Mouse (Mus musculus) left cerebral cortex, postnatal 36 days (tissue): ENCODE results near the gene Dpagt1. TPM values are rescaled to one million over a fixed set of nuclear protein-coding genes. Genes with fewer than 3 reads are reported as not detected.
"Not testable (repeated sequence)": the region's sequence is repeated elsewhere in the genome, so short reads cannot be mapped to it uniquely, and the experiment has no call there.

Experiments used
- DNase-seq, 2 experiments: peaks; one replicate each; pipeline ENCODE4 v3.0.0; 2021 to 2022; ENCODE audit warnings: low spot score in 2 of 2, mixed read lengths in 1 of 2
- intact Hi-C: fragments of 180-260 bp; cut with DNase I; formaldehyde crosslinking; loops from one replicate; pipeline ENCODE4 v1.15.1; 2025
- total RNA-seq, 2 experiments: library from RNA; stranded (reverse); gene quantifications; 2 replicates each; pipeline ENCODE4 v1.2.3; 2021

Gene Dpagt1
- total RNA-seq, 2 experiments from 2014 or later = 12.3 to 15.8 TPM

- intact Hi-C loops = loop anchor here (10.0 kb wide), 1 partner anchor 101 kb away; the partner anchor contains the start of gene Cbl
These were observed 9.7 kb downstream of the Dpagt1 start for GRCm38 (mm10) chr9:44335331-44336092.

GRCm38 (mm10) chr9:44336093-44336406 lies 10.2 kb downstream of the Dpagt1 start:
- intact Hi-C loops = loop anchor here (10.0 kb wide), 1 partner anchor 101 kb away; the partner anchor contains the start of gene Cbl
- DNase-seq = no peak

More at GRCm38 (mm10) chr9:44335331-44336092, 9.7 kb downstream of the Dpagt1 start:
- DNase-seq = peak in 1 of 2 experiments; percentile 25

- DNase-seq = not testable (repeated sequence)
- intact Hi-C loops = loop anchor here (10.0 kb wide), 1 partner anchor 102 kb away; the partner anchor contains the start of gene Cbl
These were observed 10.7 kb downstream of the Dpagt1 start for GRCm38 (mm10) chr9:44336513-44336912.

GRCm38 (mm10) chr9:44336964-44337363 lies 11.1 kb downstream of the Dpagt1 start:
- intact Hi-C loops = loop anchor here (10.0 kb wide), 1 partner anchor 102 kb away; the partner anchor contains the start of gene Cbl
- DNase-seq = no peak

- no peak for DNase-seq
- intact Hi-C loops = loop anchor here (10.0 kb wide), 1 partner anchor 103 kb away; the partner anchor contains the start of gene Cbl
These were observed 11.8 kb downstream of the Dpagt1 start for GRCm38 (mm10) chr9:44337436-44338169.

GRCm38 (mm10) chr9:44338574-44338973 lies 12.8 kb downstream of the Dpagt1 start:
- no peak for DNase-seq
- intact Hi-C loops = loop anchor here (10.0 kb wide), 1 partner anchor 104 kb away; the partner anchor contains the start of gene Cbl

- intact Hi-C loops = no loop called here
- no peak for DNase-seq
These were observed 15.7 kb downstream of the Dpagt1 start for GRCm38 (mm10) chr9:44341487-44341886.

GRCm38 (mm10) chr9:44342173-44342572 lies 16.4 kb downstream of the Dpagt1 start:
- DNase-seq = no peak
- intact Hi-C loops = no loop called here

- DNase-seq = no peak
- intact Hi-C loops = no loop called here
These were observed 16.8 kb downstream of the Dpagt1 start for GRCm38 (mm10) chr9:44342605-44343004.

- no peak for DNase-seq
- intact Hi-C loops = no loop called here
These were observed 17.5 kb downstream of the Dpagt1 start for GRCm38 (mm10) chr9:44343290-44343689.

GRCm38 (mm10) chr9:44343781-44344421 lies 18.1 kb downstream of the Dpagt1 start, which contains the start of gene Hmbs:
Gene Hmbs (minus strand): TSS chr9:44344228.
- peak; percentile 92 to 93 for DNase-seq
- intact Hi-C loops = no loop called here

- intact Hi-C loops = no loop called here
- DNase-seq = no peak
These were observed 20.0 kb downstream of the Dpagt1 start for GRCm38 (mm10) chr9:44345570-44346433.

GRCm38 (mm10) chr9:44347166-44347565 lies 21.3 kb downstream of the Dpagt1 start:
- intact Hi-C loops = no loop called here

GRCm38 (mm10) chr9:44347621-44348020 lies 21.8 kb downstream of the Dpagt1 start:
- no peak for DNase-seq
- intact Hi-C loops = no loop called here

More at GRCm38 (mm10) chr9:44347166-44347565, 21.3 kb downstream of the Dpagt1 start:
- DNase-seq = no peak

- intact Hi-C loops = no loop called here
- no peak for DNase-seq
These were observed 22.7 kb downstream of the Dpagt1 start for GRCm38 (mm10) chr9:44348546-44348945.

GRCm38 (mm10) chr9:44351396-44351795 lies 25.6 kb downstream of the Dpagt1 start:
- DNase-seq = no peak
- intact Hi-C loops = no loop called here

- intact Hi-C loops = no loop called here
- DNase-seq = no peak
These were observed 26.5 kb downstream of the Dpagt1 start for GRCm38 (mm10) chr9:44352337-44352736.

- intact Hi-C loops = no loop called here
- no peak for DNase-seq
These were observed 27.3 kb downstream of the Dpagt1 start for GRCm38 (mm10) chr9:44353142-44353541.

- no peak for DNase-seq
- intact Hi-C loops = no loop called here
These were observed 31.4 kb downstream of the Dpagt1 start for GRCm38 (mm10) chr9:44357207-44357606.
